Mouse (Mus musculus) bone marrow macrophage, adult 2 months (primary cell): ENCODE data around the gene Rhbdl3. TPM values are rescaled to one million over a fixed set of nuclear protein-coding genes. Genes with fewer than 3 reads are reported as not detected.
"Not testable (repeated sequence)": the region's sequence is repeated elsewhere in the genome, so short reads cannot be mapped to it uniquely, and the experiment has no call there.

Experiments used
- H3K27ac ChIP-seq: 2 replicates; pipeline ENCODE4 v1.5.1; 2012; ENCODE audit warnings: low read depth, low read length; ENCODE audit not compliant: insufficient read depth
- H3K4me1 ChIP-seq: 2 replicates; pipeline ENCODE4 v1.6.1; 2012; ENCODE audit warnings: low read length; ENCODE audit not compliant: control insufficient read depth, insufficient read depth
- H3K4me3 ChIP-seq: 2 replicates; pipeline ENCODE4 v1.5.1; 2012; ENCODE audit warnings: mild to moderate bottlenecking, low read length, moderate library complexity; ENCODE audit not compliant: insufficient read depth
- CTCF ChIP-seq: IDR thresholded peaks from 2 replicates; pipeline ENCODE4 v1.5.1; 2012; ENCODE audit warnings: low read depth, mild to moderate bottlenecking, low read length, moderate library complexity
- POLR2A ChIP-seq: IDR thresholded peaks from 2 replicates; pipeline ENCODE4 v1.6.1; 2012; ENCODE audit warnings: mild to moderate bottlenecking, low read depth, low read length, borderline replicate concordance
- polyA plus RNA-seq: library from polyadenylated mRNA; stranded (reverse); fragments of >200 nt; gene quantifications from 2 replicates; pipeline ENCODE4 v1.2.4, GENCODE M21; 2012; ENCODE audit not compliant: missing spikeins, insufficient read depth, insufficient read length

The Rhbdl3 gene
- polyA plus RNA-seq, 1 experiment: not detected

GRCm38 (mm10) chr11:80335609-80336350, 35.1 kb downstream of the Rhbdl3 start:
- H3K27ac ChIP-seq: no peak overlapping the region
- TF ChIP-seq CTCF (no peak), POLR2A (no peak)
- H3K4me3 ChIP-seq: no peak overlapping the region
- no peaks in the 10 kb centered on the region for H3K4me1 ChIP-seq

- H3K27ac ChIP-seq: no peak overlapping the region
- TF ChIP-seq POLR2A: no peak
- TF ChIP-seq CTCF: no peak
- no peaks in the 10 kb centered on the region for H3K4me1 ChIP-seq
- no peak overlapping the region for H3K4me3 ChIP-seq
Measured at GRCm38 (mm10) chr11:80336351-80336730, 35.6 kb downstream of the Rhbdl3 start.

- TF ChIP-seq POLR2A: no peak
- no peak for TF ChIP-seq CTCF
- H3K27ac ChIP-seq: no peak overlapping the region
- no peak overlapping the region for H3K4me3 ChIP-seq
- H3K4me1 ChIP-seq: no peaks in the 10 kb centered on the region
Measured at GRCm38 (mm10) chr11:80342482-80342881, 41.8 kb downstream of the Rhbdl3 start.

- Histone ChIP-seq H3K4me1 (peaks cover 5% of the 10 kb centered on the region), H3K4me3 (no peak overlapping the region), H3K27ac (no peak overlapping the region)
- TF ChIP-seq CTCF (peak; percentile 37), POLR2A (no peak)
Measured at GRCm38 (mm10) chr11:80351832-80352430, 51.2 kb downstream of the Rhbdl3 start.

- TF ChIP-seq POLR2A (no peak), CTCF (no peak)
- Histone ChIP-seq H3K4me3 (no peak overlapping the region), H3K27ac (no peak overlapping the region), H3K4me1 (peaks cover 5% of the 10 kb centered on the region)
Measured at GRCm38 (mm10) chr11:80354832-80355231, 54.1 kb downstream of the Rhbdl3 start.

GRCm38 (mm10) chr11:80368949-80369348, 68.2 kb downstream of the Rhbdl3 start:
- no peak overlapping the region for H3K27ac ChIP-seq
- TF ChIP-seq CTCF (no peak), POLR2A (no peak)
- H3K4me3 ChIP-seq: no peak overlapping the region
- no peaks in the 10 kb centered on the region for H3K4me1 ChIP-seq

GRCm38 (mm10) chr11:80376651-80377050, 75.9 kb downstream of the Rhbdl3 start:
- no peak for TF ChIP-seq CTCF
- TF ChIP-seq POLR2A: no peak
- Histone ChIP-seq H3K27ac (no peak overlapping the region), H3K4me3 (no peak overlapping the region), H3K4me1 (peaks cover 5% of the 10 kb centered on the region)

- Histone ChIP-seq H3K4me1 (peaks cover 9% of the 10 kb centered on the region), H3K4me3 (peak within 1 kb of the TSS; percentile 93), H3K27ac (peak within 1 kb of the TSS; percentile 45; the same call in 1 of the 2 replicates)
- TF ChIP-seq CTCF (no peak), POLR2A (0 out of 2 replicates have a peak, but pooled peaks have one; percentile 13)
Measured at GRCm38 (mm10) chr11:80377712-80378451, 77.2 kb downstream of the Rhbdl3 start, which contains the start of gene 5730455P16Rik. Gene 5730455P16Rik, minus strand, starts transcription at chr11:80378034.

GRCm38 (mm10) chr11:80378452-80379068, 77.8 kb downstream of the Rhbdl3 start:
- H3K27ac ChIP-seq: not testable (repeated sequence)
- H3K4me3 ChIP-seq: peak overlapping the region; percentile 93; the same call in 1 of the 2 replicates

GRCm38 (mm10) chr11:80379184-80379583, 78.5 kb downstream of the Rhbdl3 start:
- not testable (repeated sequence) for H3K4me1 ChIP-seq, H3K4me3 ChIP-seq, H3K27ac ChIP-seq

More at GRCm38 (mm10) chr11:80378452-80379068, 77.8 kb downstream of the Rhbdl3 start:
- H3K4me1 ChIP-seq: not testable (repeated sequence)
